Mouse (Mus musculus): ENCODE data around the gene Dynlrb2. TPM values are rescaled to one million over a fixed set of nuclear protein-coding genes. Genes with fewer than 3 reads are reported as not detected.
A peak's percentile ranks its signal among the peaks of the same experiment; 100 is the strongest.

Dynlrb2 gene
- polyA plus RNA-seq, 1 experiment from 2014 or later = 0.47 TPM

- TF ChIP-seq EP300 (optimal IDR thresholded peaks at IDR 0.05) (no peak), CTCF (IDR thresholded peaks at IDR 0.05; ENCODE audit: low read depth) (no peak)
- DNase-seq (ENCODE audit: low spot score) (no peak), ATAC-seq (ENCODE audit: low FRiP score, low TSS enrichment) (no peak)
- no peaks in the 10 kb centered on the region for H3K36me3 ChIP-seq (ENCODE audit: control insufficient read depth, insufficient read depth, low read length)
- no peaks in the 10 kb centered on the region for H3K27me3 ChIP-seq (ENCODE audit: control insufficient read depth, insufficient read depth, low read length)
- no peak overlapping the region for H3K4me2 ChIP-seq (replicated peaks; ENCODE audit: low read depth)
- H3K4me3 ChIP-seq (ENCODE audit: low read depth, low read length) = no peak overlapping the region
- no peak overlapping the region for H3K9ac ChIP-seq (ENCODE audit: low read length)
- H3K27ac ChIP-seq (replicated peaks) = no peak overlapping the region
- H3K9me3 ChIP-seq (ENCODE audit: control insufficient read depth, low read length) = no peaks in the 10 kb centered on the region
- 85% methylated on average over 7 of the region's 7 CpGs for WGBS
- no peaks in the 10 kb centered on the region for H3K4me1 ChIP-seq (replicated peaks; ENCODE audit: control insufficient read depth, insufficient read depth)
Measured at GRCm38 (mm10) chr8:116524915-116525314, 20.1 kb downstream of the Dynlrb2 start.

DNA sequence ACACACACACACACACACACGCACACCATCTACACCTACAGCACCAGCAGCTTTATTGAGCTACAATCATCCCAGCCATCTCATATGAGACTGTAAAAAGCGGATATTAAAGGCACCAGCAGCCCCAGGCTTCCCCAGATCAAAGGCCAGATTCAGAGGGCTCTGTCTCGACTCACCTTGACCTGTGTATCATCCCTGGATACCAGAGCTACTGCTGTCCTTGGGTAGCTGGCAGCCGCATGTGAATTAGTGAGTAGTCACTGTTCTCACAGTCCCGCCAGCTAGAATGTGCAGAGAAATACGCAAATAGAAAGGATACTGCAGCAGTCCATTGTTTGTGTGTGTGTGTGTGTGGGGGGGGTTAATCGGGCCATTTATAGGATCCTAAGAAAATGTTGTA, 24.0 kb downstream of the Dynlrb2 start:
- no peaks in the 10 kb centered on the region for H3K27me3 ChIP-seq (ENCODE audit: control insufficient read depth, insufficient read depth, low read length)
- 0 out of 2 replicates have a peak, but pooled peaks cover 2% of the 10 kb centered on the region for H3K9me3 ChIP-seq (ENCODE audit: control insufficient read depth, low read length)
- TF ChIP-seq CTCF (IDR thresholded peaks at IDR 0.05; ENCODE audit: low read depth) (no peak), EP300 (optimal IDR thresholded peaks at IDR 0.05) (no peak)
- 75% methylated on average over 7 of the region's 7 CpGs for WGBS
- ATAC-seq (ENCODE audit: low FRiP score, low TSS enrichment) (no peak), DNase-seq (ENCODE audit: low spot score) (no peak)
- no peak overlapping the region for H3K9ac ChIP-seq (ENCODE audit: low read length)
- no peak overlapping the region for H3K27ac ChIP-seq (replicated peaks)
- no peaks in the 10 kb centered on the region for H3K4me1 ChIP-seq (replicated peaks; ENCODE audit: control insufficient read depth, insufficient read depth)
- no peaks in the 10 kb centered on the region for H3K36me3 ChIP-seq (ENCODE audit: control insufficient read depth, insufficient read depth, low read length)
- H3K4me3 ChIP-seq (ENCODE audit: low read depth, low read length) = no peak overlapping the region
- H3K4me2 ChIP-seq (replicated peaks; ENCODE audit: low read depth) = no peak overlapping the region

- 74% methylated on average over 6 of the region's 6 CpGs for WGBS
- Histone ChIP-seq H3K9me3 (ENCODE audit: control insufficient read depth, low read length) (0 out of 2 replicates have a peak, but pooled peaks cover 2% of the 10 kb centered on the region), H3K27ac (replicated peaks) (no peak overlapping the region), H3K4me2 (replicated peaks; ENCODE audit: low read depth) (no peak overlapping the region), H3K36me3 (ENCODE audit: control insufficient read depth, insufficient read depth, low read length) (no peaks in the 10 kb centered on the region), H3K4me1 (replicated peaks; ENCODE audit: control insufficient read depth, insufficient read depth) (no peaks in the 10 kb centered on the region), H3K4me3 (ENCODE audit: low read depth, low read length) (no peak overlapping the region), H3K27me3 (ENCODE audit: control insufficient read depth, insufficient read depth, low read length) (no peaks in the 10 kb centered on the region), H3K9ac (ENCODE audit: low read length) (no peak overlapping the region)
- DNase-seq (ENCODE audit: low spot score) (no peak), ATAC-seq (ENCODE audit: low FRiP score, low TSS enrichment) (no peak)
- TF ChIP-seq EP300 (optimal IDR thresholded peaks at IDR 0.05) = no peak
- peak; percentile 35; the same call in 1 of the 2 replicates for TF ChIP-seq CTCF (IDR thresholded peaks at IDR 0.05; ENCODE audit: low read depth)
Measured at GRCm38 (mm10) chr8:116533081-116533480, 28.3 kb downstream of the Dynlrb2 start.

- no peak for DNase-seq (ENCODE audit: low spot score)
- H3K4me3 ChIP-seq (ENCODE audit: low read depth, low read length) = no peak overlapping the region
- H3K9me3 ChIP-seq (ENCODE audit: control insufficient read depth, low read length) = 0 out of 2 replicates have a peak, but pooled peaks cover 2% of the 10 kb centered on the region
- WGBS = 85% methylated on average over 5 of the region's 5 CpGs
- no peak overlapping the region for H3K27ac ChIP-seq (replicated peaks)
- no peak overlapping the region for H3K9ac ChIP-seq (ENCODE audit: low read length)
- no peak overlapping the region for H3K4me2 ChIP-seq (replicated peaks; ENCODE audit: low read depth)
- no peaks in the 10 kb centered on the region for H3K27me3 ChIP-seq (ENCODE audit: control insufficient read depth, insufficient read depth, low read length)
- ATAC-seq (ENCODE audit: low FRiP score, low TSS enrichment) = no peak
- no peaks in the 10 kb centered on the region for H3K36me3 ChIP-seq (ENCODE audit: control insufficient read depth, insufficient read depth, low read length)
- H3K4me1 ChIP-seq (replicated peaks; ENCODE audit: control insufficient read depth, insufficient read depth) = no peaks in the 10 kb centered on the region
- no peak for TF ChIP-seq CTCF (IDR thresholded peaks at IDR 0.05; ENCODE audit: low read depth)
- TF ChIP-seq EP300 (optimal IDR thresholded peaks at IDR 0.05) = no peak
Measured at GRCm38 (mm10) chr8:116536786-116537185, 32.0 kb downstream of the Dynlrb2 start.

- ATAC-seq (ENCODE audit: low FRiP score, low TSS enrichment) (no peak), DNase-seq (ENCODE audit: low spot score) (no peak)
- Histone ChIP-seq H3K27ac (replicated peaks) (no peak overlapping the region), H3K36me3 (ENCODE audit: control insufficient read depth, insufficient read depth, low read length) (no peaks in the 10 kb centered on the region), H3K27me3 (ENCODE audit: control insufficient read depth, insufficient read depth, low read length) (no peaks in the 10 kb centered on the region), H3K4me1 (replicated peaks; ENCODE audit: control insufficient read depth, insufficient read depth) (no peaks in the 10 kb centered on the region), H3K4me3 (ENCODE audit: low read depth, low read length) (no peak overlapping the region), H3K9ac (ENCODE audit: low read length) (no peak overlapping the region), H3K9me3 (ENCODE audit: control insufficient read depth, low read length) (no peaks in the 10 kb centered on the region), H3K4me2 (replicated peaks; ENCODE audit: low read depth) (no peak overlapping the region)
- 41% methylated on average over 7 of the region's 7 CpGs for WGBS
- TF ChIP-seq EP300 (optimal IDR thresholded peaks at IDR 0.05) (no peak), CTCF (IDR thresholded peaks at IDR 0.05; ENCODE audit: low read depth) (no peak)
Measured at GRCm38 (mm10) chr8:116538763-116539162, 34.0 kb downstream of the Dynlrb2 start.

- Histone ChIP-seq H3K27me3 (ENCODE audit: control insufficient read depth, insufficient read depth, low read length) (no peaks in the 10 kb centered on the region), H3K9ac (ENCODE audit: low read length) (no peak overlapping the region), H3K4me2 (replicated peaks; ENCODE audit: low read depth) (no peak overlapping the region), H3K4me1 (replicated peaks; ENCODE audit: control insufficient read depth, insufficient read depth) (no peaks in the 10 kb centered on the region), H3K4me3 (ENCODE audit: low read depth, low read length) (no peak overlapping the region), H3K9me3 (ENCODE audit: control insufficient read depth, low read length) (no peaks in the 10 kb centered on the region), H3K27ac (replicated peaks) (no peak overlapping the region), H3K36me3 (ENCODE audit: control insufficient read depth, insufficient read depth, low read length) (no peaks in the 10 kb centered on the region)
- DNase-seq (ENCODE audit: low spot score) (no peak), ATAC-seq (ENCODE audit: low FRiP score, low TSS enrichment) (no peak)
- TF ChIP-seq CTCF (IDR thresholded peaks at IDR 0.05; ENCODE audit: low read depth) = no peak
- TF ChIP-seq EP300 (optimal IDR thresholded peaks at IDR 0.05) = no peak
- WGBS = 76% methylated on average over 1 of the region's 1 CpGs
Measured at GRCm38 (mm10) chr8:116540136-116540535, 35.4 kb downstream of the Dynlrb2 start.

All from stomach, postnatal 0 days (tissue).